Mouse (Mus musculus): ENCODE measurements around the gene Fgd6.

Gene Fgd6

GRCm38 (mm10) chr10:94095743-94096465, 60.1 kb downstream of the Fgd6 start:
- no peak for DNase-seq (ENCODE audit: low read depth)

DNA sequence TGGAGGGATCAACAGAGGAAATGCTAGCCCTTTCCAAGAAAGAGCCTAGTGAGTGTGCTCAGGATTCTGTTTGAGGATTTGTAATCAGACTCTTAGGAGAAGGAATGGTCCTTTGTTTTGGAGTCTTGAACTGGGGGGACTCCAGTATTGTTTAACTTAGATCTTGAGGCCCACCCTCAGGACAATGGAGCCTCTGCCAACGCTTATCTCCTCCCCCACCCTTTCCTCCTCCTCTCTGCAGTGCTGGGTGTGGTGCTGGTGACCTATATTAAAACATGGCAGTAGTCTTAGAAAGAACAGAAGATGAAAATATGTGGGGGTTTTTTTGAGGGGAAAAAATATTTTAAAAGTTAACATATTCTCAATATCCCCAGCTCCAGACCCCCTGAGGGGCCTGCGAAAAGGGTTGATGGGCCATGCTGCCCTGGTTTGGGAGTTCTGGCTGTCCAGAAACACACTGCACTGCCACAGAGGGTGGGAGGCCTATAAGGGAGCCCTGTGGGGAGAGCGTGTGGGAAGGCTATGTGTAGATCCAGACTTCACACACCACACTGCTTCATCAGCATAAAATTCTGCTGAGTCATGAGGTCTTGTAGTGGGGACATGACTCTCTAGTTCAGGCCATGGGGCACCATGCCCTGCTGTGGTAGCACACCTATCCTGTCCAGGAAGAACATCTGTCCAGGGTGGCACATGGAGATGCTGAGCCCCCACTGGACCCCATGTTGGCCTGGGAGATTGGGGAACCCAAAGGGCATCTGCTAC, 61.5 kb downstream of the Fgd6 start:
- DNase-seq (ENCODE audit: low read depth): no peak

DNA sequence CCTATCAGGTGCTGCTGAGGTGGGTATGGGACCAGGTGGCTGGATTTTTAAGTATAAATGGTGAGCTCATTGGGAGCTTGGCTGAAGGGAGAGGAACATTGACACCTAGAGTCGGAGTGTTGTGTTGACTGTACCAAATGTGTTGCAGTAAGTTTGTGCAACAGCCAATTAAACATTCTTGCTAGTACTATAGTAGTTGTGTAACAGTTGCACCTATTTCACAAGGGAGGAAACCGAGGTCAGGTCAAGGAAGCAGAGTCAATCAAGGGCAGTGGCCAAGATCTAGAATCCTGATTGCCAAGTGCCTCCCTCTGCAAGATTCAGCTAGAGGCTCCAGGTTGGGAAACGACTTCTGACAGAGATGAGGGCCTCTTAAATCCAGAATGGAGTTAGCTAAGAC, 62.3 kb downstream of the Fgd6 start:
- no peak for DNase-seq (ENCODE audit: low read depth)

DNA sequence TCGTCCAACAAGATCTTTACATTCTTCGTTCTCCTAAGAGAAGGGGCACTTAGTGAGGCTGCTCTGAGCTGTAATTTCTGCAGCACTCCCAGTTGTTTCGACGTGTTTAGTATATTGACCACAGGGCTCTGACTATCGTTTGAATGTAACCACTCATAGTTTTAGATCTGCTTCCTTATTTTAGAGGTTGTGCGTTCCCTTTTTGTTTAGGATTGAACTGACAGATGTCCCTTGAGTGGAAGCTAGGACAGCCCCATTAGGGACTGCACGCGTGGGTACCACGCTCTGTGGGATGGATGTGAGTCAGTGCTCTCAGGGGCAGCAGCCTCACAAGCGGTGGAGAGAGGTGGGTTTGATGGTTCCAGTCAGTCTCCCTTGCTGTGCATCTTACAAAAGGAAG, 69.7 kb downstream of the Fgd6 start:
- no peak for DNase-seq (ENCODE audit: low read depth)

DNA sequence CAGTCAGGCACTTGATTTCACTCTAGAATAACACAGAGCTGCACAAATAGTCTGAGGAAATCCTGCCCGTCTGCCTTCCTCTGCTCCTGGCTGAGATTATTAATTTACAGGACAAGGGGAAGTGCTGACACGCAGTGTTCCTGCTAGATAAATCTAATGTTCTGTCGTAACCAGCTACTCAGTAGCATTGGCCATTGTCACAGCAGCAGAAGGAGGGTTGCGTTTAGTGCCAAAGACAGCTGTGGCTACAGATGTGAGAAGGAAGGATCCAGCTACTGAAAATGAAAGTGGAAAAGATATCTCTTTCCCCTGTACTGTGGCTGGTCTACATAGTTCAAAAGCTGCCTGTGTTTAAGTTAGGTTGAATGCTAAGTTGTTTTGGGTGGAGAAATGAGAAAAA, 71.4 kb downstream of the Fgd6 start:
- no peak for DNase-seq (ENCODE audit: low read depth)

- no peak for DNase-seq (ENCODE audit: low read depth)
These were observed 71.8 kb downstream of the Fgd6 start for GRCm38 (mm10) chr10:94107607-94108006.

DNA sequence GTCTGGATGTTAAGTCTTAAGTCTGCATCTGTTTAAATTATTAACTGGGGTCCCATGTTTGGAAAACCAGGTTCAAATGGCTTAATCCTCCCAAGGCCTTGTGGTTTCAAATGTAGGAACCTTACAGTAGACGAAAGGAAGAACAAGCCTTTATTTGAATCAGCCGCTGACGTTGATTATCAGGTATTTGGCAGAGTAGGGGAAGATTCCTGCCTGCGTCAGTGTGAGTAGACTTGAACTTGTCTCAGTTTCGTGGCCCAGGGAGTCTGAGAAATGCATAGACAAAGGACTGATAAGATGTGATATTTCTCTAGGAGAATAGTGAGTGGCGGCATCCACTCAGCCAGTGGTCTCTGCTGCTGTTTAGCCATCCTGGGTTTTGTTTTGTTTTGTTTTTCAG, 73.0 kb downstream of the Fgd6 start:
- no peak for DNase-seq (ENCODE audit: low read depth)

DNA sequence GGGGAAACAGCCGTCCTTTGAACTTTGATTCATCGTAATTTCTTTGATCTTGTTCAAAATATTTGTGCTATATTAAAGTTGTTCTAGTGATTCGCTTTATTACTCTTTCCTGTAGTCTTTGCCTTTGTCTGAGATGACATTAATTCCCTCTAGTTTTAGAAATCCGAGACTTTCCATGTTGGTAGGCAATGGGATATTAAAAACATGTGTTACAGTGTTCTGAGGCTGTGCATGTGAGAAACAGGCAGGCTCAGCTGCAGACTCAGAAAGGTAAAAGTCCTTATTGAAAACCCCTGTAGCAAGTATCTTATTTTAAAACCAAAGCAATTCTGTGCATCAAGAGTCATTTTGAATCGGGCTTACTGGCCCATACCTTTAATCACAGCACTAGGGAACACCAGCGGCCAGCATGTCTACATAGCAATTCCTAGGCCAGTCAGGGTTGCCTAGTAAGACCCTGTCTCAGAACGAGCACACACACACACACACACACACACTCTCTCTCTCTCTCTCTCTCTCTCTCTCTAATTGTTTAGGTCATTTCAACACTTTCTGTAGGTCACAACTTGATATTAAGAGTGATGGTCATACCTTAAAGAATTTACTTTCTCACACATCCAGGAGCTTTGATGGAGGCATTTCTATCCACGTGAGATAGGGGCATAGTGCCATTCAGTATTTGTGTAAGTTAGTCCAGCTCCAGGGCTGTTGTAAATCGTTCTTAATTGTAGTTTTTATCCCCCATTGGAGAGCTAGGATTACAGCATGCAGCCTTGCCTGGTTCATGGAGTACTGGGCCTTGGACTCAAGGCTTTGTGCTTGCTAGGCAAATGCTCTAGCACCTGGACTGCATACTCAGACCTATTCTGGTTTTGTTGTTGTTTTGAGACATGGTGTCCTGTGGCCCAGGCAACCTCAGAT, 75.3 kb downstream of the Fgd6 start:
- no peak for DNase-seq (ENCODE audit: low read depth)

- no peak for DNase-seq (ENCODE audit: low read depth)
These were observed 76.4 kb downstream of the Fgd6 start for GRCm38 (mm10) chr10:94112207-94112606.

DNA sequence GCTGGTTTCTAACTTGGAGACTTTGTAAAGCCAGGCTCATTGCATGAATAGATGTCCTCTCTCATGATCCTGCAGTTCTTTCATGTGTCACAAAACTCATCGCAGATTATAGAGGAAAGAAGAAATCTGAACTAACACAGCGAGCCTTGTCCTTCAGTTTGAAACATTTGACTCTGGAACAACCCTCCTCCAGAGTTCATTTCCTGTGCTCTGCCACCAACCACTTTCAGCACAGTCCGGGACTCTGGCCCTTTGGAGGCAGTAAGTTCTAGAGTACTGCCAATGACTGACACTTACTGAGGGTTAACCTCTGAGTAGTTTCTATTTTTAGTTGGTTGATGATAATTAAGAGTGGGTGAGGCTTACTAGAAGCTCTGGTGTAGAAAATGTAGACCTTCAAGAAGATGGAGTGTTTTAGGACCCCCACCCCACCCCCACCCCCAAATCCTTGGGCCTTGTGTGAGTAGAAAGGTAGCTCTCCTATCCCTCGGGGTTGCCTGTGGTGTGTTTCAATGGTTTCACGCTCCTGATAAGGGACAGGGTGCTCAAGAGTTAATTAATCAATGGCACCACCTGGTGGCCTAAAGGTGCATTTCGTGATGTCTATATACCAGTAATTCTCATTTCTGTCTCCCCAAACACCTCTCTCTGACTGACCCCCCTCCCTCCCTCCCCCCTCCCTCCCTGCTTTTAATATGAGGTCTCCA, 80.2 kb downstream of the Fgd6 start:
- peak; percentile 89 for DNase-seq (ENCODE audit: low read depth)

- DNase-seq (ENCODE audit: low read depth): no peak
These were observed 81.1 kb downstream of the Fgd6 start for GRCm38 (mm10) chr10:94116781-94117340.

GRCm38 (mm10) chr10:94117916-94118315, 82.1 kb downstream of the Fgd6 start:
- no peak for DNase-seq (ENCODE audit: low read depth)

DNA sequence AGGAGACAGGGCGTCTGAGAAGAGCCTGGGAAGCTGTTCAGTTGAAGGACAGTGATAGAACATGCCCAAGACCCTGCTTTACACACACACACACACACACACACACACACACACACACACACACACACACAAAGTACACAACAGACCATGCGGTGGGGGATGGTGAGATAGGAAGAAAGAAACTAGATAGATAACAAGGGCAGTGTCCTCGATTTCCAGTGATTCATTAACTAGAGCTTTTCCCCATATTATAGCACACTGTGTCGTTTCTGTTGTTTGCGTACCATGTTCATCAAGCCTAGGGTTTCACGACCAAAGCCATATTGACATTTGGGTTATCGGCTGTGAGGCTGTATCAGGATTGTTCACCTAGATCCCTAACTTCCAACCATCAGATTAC, 83.2 kb downstream of the Fgd6 start:
- no peak for DNase-seq (ENCODE audit: low read depth)

DNA sequence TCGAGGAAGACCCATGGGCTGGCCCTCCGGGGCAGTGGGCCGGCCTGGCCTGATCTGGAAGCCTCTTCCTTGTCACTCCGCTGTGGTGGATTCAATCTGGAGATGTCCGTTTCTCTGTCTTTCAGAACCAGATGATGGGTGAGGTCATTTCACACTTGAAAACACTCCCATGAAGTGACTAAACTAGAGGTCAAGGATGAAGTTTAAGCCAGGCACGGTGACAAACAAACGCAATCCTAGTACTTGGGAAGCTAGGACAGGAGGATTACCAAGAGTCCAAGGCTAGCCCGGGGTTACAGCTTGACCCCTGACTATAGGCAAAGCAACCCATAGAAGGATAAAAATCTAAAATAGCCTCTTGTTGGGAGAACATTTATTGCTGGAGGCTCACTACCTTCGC, 84.9 kb downstream of the Fgd6 start:
- no peak for DNase-seq (ENCODE audit: low read depth)

DNA sequence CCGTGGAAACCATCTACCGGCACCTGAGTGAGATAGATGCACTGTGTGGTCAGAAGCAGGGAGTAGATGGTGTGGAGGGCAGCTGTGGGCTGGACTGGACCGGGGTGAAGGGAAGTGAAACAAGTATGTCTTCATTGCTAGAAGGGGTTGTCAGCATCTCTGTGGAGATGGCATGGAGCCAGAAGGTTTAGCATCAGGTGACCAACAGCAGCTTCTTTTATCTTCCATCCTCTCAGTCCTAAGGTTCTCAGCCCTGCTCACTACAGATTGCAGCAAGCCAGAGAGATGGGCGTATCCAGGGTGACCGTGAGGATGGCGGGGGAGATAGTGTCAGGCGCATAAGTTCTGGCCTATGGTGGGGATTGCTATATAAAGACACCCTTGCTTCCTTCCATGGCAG, 86.8 kb downstream of the Fgd6 start:
- DNase-seq (ENCODE audit: low read depth): no peak

- DNase-seq (ENCODE audit: low read depth): no peak
These were observed 87.8 kb downstream of the Fgd6 start for GRCm38 (mm10) chr10:94123581-94123980.

- DNase-seq (ENCODE audit: low read depth): no peak
These were observed 88.6 kb downstream of the Fgd6 start for GRCm38 (mm10) chr10:94124376-94124775.

GRCm38 (mm10) chr10:94129680-94130119, 93.9 kb downstream of the Fgd6 start:
- DNase-seq (ENCODE audit: low read depth): no peak

DNA sequence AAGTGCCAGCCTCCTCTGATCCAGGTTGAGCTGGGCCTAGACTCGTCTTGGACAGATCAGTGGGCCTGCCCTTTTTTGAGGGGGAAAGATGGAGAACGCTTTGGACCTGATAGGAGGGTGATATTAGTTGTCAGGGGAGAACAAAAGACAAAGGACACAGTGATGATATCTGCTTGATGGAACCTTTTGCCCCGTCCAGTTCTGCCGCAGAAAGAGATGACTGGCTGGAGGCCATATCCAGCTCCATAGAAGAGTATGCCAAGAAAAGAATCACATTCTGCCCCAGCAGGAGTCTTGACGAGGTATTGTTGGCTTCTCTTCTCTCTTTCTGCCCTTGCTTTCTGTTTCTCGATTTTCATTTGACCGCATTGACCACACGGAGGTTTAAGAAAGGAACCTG, 97.3 kb downstream of the Fgd6 start:
- no peak for DNase-seq (ENCODE audit: low read depth)

- no peak for DNase-seq (ENCODE audit: low read depth)
These were observed 97.9 kb downstream of the Fgd6 start for GRCm38 (mm10) chr10:94133674-94134073.

GRCm38 (mm10) chr10:94134535-94135390, 99.0 kb downstream of the Fgd6 start:
- DNase-seq (ENCODE audit: low read depth): no peak

Measured in induced T-regulatory cell, adult 2 months (primary cell).